Mouse (Mus musculus) adrenal gland, postnatal 0 days (tissue): Measurements from ENCODE around the gene Pomgnt2. TPM values are rescaled to one million over a fixed set of nuclear protein-coding genes. Genes with fewer than 3 reads are reported as not detected.

Experiments
- polyA plus RNA-seq: library from polyadenylated mRNA; unstranded; fragments of >200 nt; fragmentation: Nextera tagmentation; extraction: Ambion mirVana; gene quantifications from 2 replicates; pipeline ENCODE4 v1.2.1, GENCODE M21; 2015

The Pomgnt2 gene
- polyA plus RNA-seq: 14.9 and 17.6 TPM in 2 replicates

GRCm38 (mm10) chr9:121997010-121997409, at the start of gene Pomgnt2:
Pomgnt2 (minus strand) TSS chr9:121997110.

GRCm38 (mm10) chr9:121950418-121951113, 46.3 kb downstream of the Pomgnt2 start, which contains the start of gene Fam198a:
Fam198a (plus strand) TSS chr9:121950988.

Other genes with a start within 250 kb of the Pomgnt2 start
- 21.6 and 22.9 TPM in 2 replicates for gene Zfp651, start 237.8 kb downstream of the Pomgnt2 start, polyA plus RNA-seq
- gene Klhl40, start 219.5 kb downstream of the Pomgnt2 start, polyA plus RNA-seq: 0.46 and 1.4 TPM in 2 replicates
- 0.22 and 0.43 TPM in 2 replicates for gene Hhatl, start 204.6 kb downstream of the Pomgnt2 start, polyA plus RNA-seq
- 0.43 and 0.99 TPM in 2 replicates for gene Ccdc13, start 157.6 kb downstream of the Pomgnt2 start, polyA plus RNA-seq
- gene Higd1a, start 138.7 kb downstream of the Pomgnt2 start, polyA plus RNA-seq: 116 and 152 TPM in 2 replicates
- 1.0 and 1.2 TPM in 2 replicates for gene Ackr2, start 98.8 kb downstream of the Pomgnt2 start, polyA plus RNA-seq
- gene Cyp8b1, start 80.8 kb downstream of the Pomgnt2 start, polyA plus RNA-seq: 3.2 and 4.2 TPM in 2 replicates
- 2.3 and 2.5 TPM in 2 replicates for gene Fam198a, start 46.1 kb downstream of the Pomgnt2 start, polyA plus RNA-seq
- gene Snrk, start 120.2 kb upstream of the Pomgnt2 start, polyA plus RNA-seq: 62.0 and 76.5 TPM in 2 replicates